Mouse (Mus musculus) testis, adult 2 months (tissue): ENCODE results near the gene Aplp2.

Experiments used
- CTCF ChIP-seq: fragments of 200-500 bp; IDR thresholded peaks from 2 replicates; pipeline ENCODE4 v1.5.1; 2012; ENCODE audit warnings: low read depth, mild to moderate bottlenecking, inconsistent platforms, low read length, moderate library complexity; ENCODE audit not compliant: control insufficient read depth, insufficient read depth, insufficient replicate concordance
- POLR2A ChIP-seq: fragments of 200-500 bp; IDR thresholded peaks from 2 replicates; pipeline ENCODE4 v1.6.1; 2012; ENCODE audit warnings: low read depth, mild to moderate bottlenecking, inconsistent platforms, low read length, moderate library complexity; ENCODE audit not compliant: control insufficient read depth

GRCm38 (mm10) chr9:31209502-31209901 is 2.1 kb downstream of the Aplp2 start:
- TF ChIP-seq CTCF (no peak), POLR2A (no peak)
